Mouse (Mus musculus) forebrain, embryonic 11.5 days (tissue): Measurements from ENCODE around the gene Atrn. TPM values are rescaled to one million over a fixed set of nuclear protein-coding genes. Genes with fewer than 3 reads are reported as not detected.

Source experiments
- ATAC-seq: fragments of 200-750 bp; cut with Nextera tagmentation; replicated peaks from 2 replicates; pipeline ENCODE4 v1.8.0; 2017; ENCODE audit warnings: moderate TSS enrichment; ENCODE audit not compliant: low FRiP score
- DNase-seq: peaks from one replicate; pipeline ENCODE4 v3.0.0-alpha.2; 2017; ENCODE audit warnings: low spot score
- H3K27ac ChIP-seq: fragments of 300-500 bp; sonication (generic); 2 replicates; pipeline ENCODE4 v1.5.1; 2014; ENCODE audit warnings: low read depth, low read length
- H3K27me3 ChIP-seq: fragments of 300-500 bp; sonication (generic); 2 replicates; pipeline ENCODE4 v1.6.1; 2014; ENCODE audit warnings: mild to moderate bottlenecking, low read length, mixed read lengths; ENCODE audit not compliant: control insufficient read depth, insufficient read depth
- H3K36me3 ChIP-seq: fragments of 300-500 bp; sonication (generic); 2 replicates; pipeline ENCODE4 v1.6.1; 2014; ENCODE audit warnings: mild to moderate bottlenecking, low read length, moderate library complexity, mixed read lengths; ENCODE audit not compliant: control insufficient read depth, insufficient read depth
- H3K4me1 ChIP-seq: fragments of 300-500 bp; sonication (generic); replicated peaks from 2 replicates; pipeline ENCODE4 v1.6.1; 2014; ENCODE audit warnings: low read length, mixed read lengths; ENCODE audit not compliant: control insufficient read depth, insufficient read depth
- H3K4me2 ChIP-seq: fragments of 300-500 bp; sonication (generic); 2 replicates; pipeline ENCODE4 v1.6.1; 2014; ENCODE audit warnings: low read depth, mild to moderate bottlenecking, low read length, moderate library complexity, mixed read lengths; ENCODE audit not compliant: severe bottlenecking
- H3K4me3 ChIP-seq: fragments of 300-500 bp; sonication (generic); 2 replicates; pipeline ENCODE4 v1.5.1; 2014; ENCODE audit warnings: low read depth, low read length
- H3K9ac ChIP-seq: fragments of 300-500 bp; sonication (generic); 2 replicates; pipeline ENCODE4 v1.6.1; 2014; ENCODE audit warnings: low read length
- H3K9me3 ChIP-seq: fragments of 300-500 bp; sonication (generic); 2 replicates; pipeline ENCODE4 v1.6.1; 2016; ENCODE audit warnings: low read length, mixed read lengths; ENCODE audit not compliant: control insufficient read depth
- WGBS: fragments of 180-500 bp; shearing (Covaris S2); extraction: QIAGEN DNeasy Blood & Tissue Kit; methylation state at CpG from one replicate; pipeline ENCODE4 v1.1.7; 2014; 5-methylcytosine and 5-hydroxymethylcytosine counted together
- polyA plus RNA-seq: library from polyadenylated mRNA; unstranded; fragments of >200 nt; fragmentation: Nextera tagmentation; extraction: Ambion mirVana; gene quantifications from 2 replicates; pipeline ENCODE4 v1.2.1, GENCODE M21; 2014

Atrn gene
- polyA plus RNA-seq, 1 experiment from 2014 or later: 11.3 TPM

GRCm38 (mm10) chr2:131038197-131038596 lies 131.9 kb downstream of the Atrn start:
- Histone ChIP-seq H3K9me3 (no peaks in the 10 kb centered on the region), H3K36me3 (no peaks in the 10 kb centered on the region), H3K4me1 (0 out of 2 replicates have a peak, but pooled peaks cover 6% of the 10 kb centered on the region), H3K27ac (no peak overlapping the region), H3K4me3 (no peak overlapping the region), H3K27me3 (peaks cover 36% of the 10 kb centered on the region), H3K9ac (no peak overlapping the region), H3K4me2 (no peak overlapping the region)
- WGBS: 86% methylated on average over 6 of the region's 6 CpGs
- DNase-seq (no peak), ATAC-seq (no peak)

- 0 out of 2 replicates have a peak, but pooled peaks cover 6% of the 10 kb centered on the region for H3K4me1 ChIP-seq
- H3K4me3 ChIP-seq: no peak overlapping the region
- no peak overlapping the region for H3K4me2 ChIP-seq
- no peak for ATAC-seq
- H3K9ac ChIP-seq: no peak overlapping the region
- WGBS: 86% methylated on average over 5 of the region's 5 CpGs
- no peak overlapping the region for H3K27ac ChIP-seq
- H3K9me3 ChIP-seq: no peaks in the 10 kb centered on the region
- H3K36me3 ChIP-seq: no peaks in the 10 kb centered on the region
- H3K27me3 ChIP-seq: peaks cover 36% of the 10 kb centered on the region
- DNase-seq: no peak
Measured at GRCm38 (mm10) chr2:131038675-131039074, 132.4 kb downstream of the Atrn start.

GRCm38 (mm10) chr2:131040854-131041825 lies 134.8 kb downstream of the Atrn start:
- ATAC-seq: peak; percentile 71
- no peak overlapping the region for H3K27ac ChIP-seq

GRCm38 (mm10) chr2:131042988-131043387 lies 136.7 kb downstream of the Atrn start, which contains the start of gene Gfra4:
Gene Gfra4, minus strand, starts transcription at chr2:131043088.
- H3K9ac ChIP-seq: no peak within 1 kb of the TSS
- 0 out of 2 replicates have a peak, but pooled peaks cover 6% of the 10 kb centered on the region for H3K4me1 ChIP-seq
- DNase-seq: no peak
- no peaks in the 10 kb centered on the region for H3K9me3 ChIP-seq
- H3K27me3 ChIP-seq: peaks cover 36% of the 10 kb centered on the region
- H3K27ac ChIP-seq: no peak within 1 kb of the TSS
- no peak for ATAC-seq
- no peak within 1 kb of the TSS for H3K4me2 ChIP-seq
- H3K36me3 ChIP-seq: no peaks in the 10 kb centered on the region
- no peak within 1 kb of the TSS for H3K4me3 ChIP-seq
- WGBS: 76% methylated on average over 2 of the region's 2 CpGs

More at GRCm38 (mm10) chr2:131040854-131041825, 134.8 kb downstream of the Atrn start:
- H3K27me3 ChIP-seq: peaks cover 36% of the 10 kb centered on the region
- 3% methylated on average over 113 of the region's 115 CpGs for WGBS
- peak overlapping the region; percentile 79 for H3K4me2 ChIP-seq
- no peaks in the 10 kb centered on the region for H3K9me3 ChIP-seq
- no peaks in the 10 kb centered on the region for H3K36me3 ChIP-seq
- no peak overlapping the region; the same call in 1 of the 2 replicates for H3K9ac ChIP-seq
- 0 out of 2 replicates have a peak, but pooled peaks cover 6% of the 10 kb centered on the region for H3K4me1 ChIP-seq
- peak overlapping the region; percentile 41 for H3K4me3 ChIP-seq
- DNase-seq: peak; percentile 66

GRCm38 (mm10) chr2:131044354-131044852 lies 138.1 kb downstream of the Atrn start:
- DNase-seq (no peak), ATAC-seq (no peak)
- Histone ChIP-seq H3K9me3 (no peaks in the 10 kb centered on the region), H3K36me3 (no peaks in the 10 kb centered on the region), H3K27me3 (peaks cover 36% of the 10 kb centered on the region), H3K4me2 (no peak overlapping the region), H3K9ac (no peak overlapping the region), H3K4me1 (0 out of 2 replicates have a peak, but pooled peaks cover 6% of the 10 kb centered on the region), H3K27ac (no peak overlapping the region), H3K4me3 (no peak overlapping the region; the same call in 1 of the 2 replicates)
- WGBS: 17% methylated on average over 7 of the region's 7 CpGs

GRCm38 (mm10) chr2:131044989-131045720 lies 138.9 kb downstream of the Atrn start:
- Histone ChIP-seq H3K9me3 (no peaks in the 10 kb centered on the region), H3K4me1 (0 out of 2 replicates have a peak, but pooled peaks cover 6% of the 10 kb centered on the region), H3K27me3 (peaks cover 30% of the 10 kb centered on the region), H3K4me3 (no peak overlapping the region), H3K4me2 (no peak overlapping the region), H3K36me3 (no peaks in the 10 kb centered on the region), H3K9ac (no peak overlapping the region), H3K27ac (no peak overlapping the region)
- no peak for DNase-seq
- 83% methylated on average over 9 of the region's 9 CpGs for WGBS
- no peak for ATAC-seq

GRCm38 (mm10) chr2:131046025-131046424 lies 139.7 kb downstream of the Atrn start:
- no peak overlapping the region for H3K4me3 ChIP-seq
- H3K9me3 ChIP-seq: no peaks in the 10 kb centered on the region
- 0 out of 2 replicates have a peak, but pooled peaks cover 3% of the 10 kb centered on the region for H3K4me1 ChIP-seq
- H3K27ac ChIP-seq: no peak overlapping the region
- no peak overlapping the region for H3K9ac ChIP-seq
- no peaks in the 10 kb centered on the region for H3K36me3 ChIP-seq
- peaks cover 21% of the 10 kb centered on the region for H3K27me3 ChIP-seq
- 79% methylated on average over 2 of the region's 2 CpGs for WGBS
- ATAC-seq: no peak
- DNase-seq: no peak
- no peak overlapping the region for H3K4me2 ChIP-seq

GRCm38 (mm10) chr2:131052043-131052442 lies 145.7 kb downstream of the Atrn start:
- H3K27me3 ChIP-seq: peaks cover 41% of the 10 kb centered on the region
- WGBS: 72% methylated on average over 5 of the region's 5 CpGs

More at GRCm38 (mm10) chr2:131052043-131052442, 145.7 kb downstream of the Atrn start:
- Histone ChIP-seq H3K9ac (no peak overlapping the region), H3K4me2 (no peak overlapping the region), H3K4me3 (no peak overlapping the region), H3K9me3 (no peaks in the 10 kb centered on the region), H3K4me1 (peaks cover 12% of the 10 kb centered on the region; the same call in 1 of the 2 replicates), H3K27ac (no peak overlapping the region), H3K36me3 (no peaks in the 10 kb centered on the region)
- ATAC-seq: no peak
- DNase-seq: peak; percentile 41
